8 mouse cellular contexts compared by ENCODE assay signal in genomic region chr13:55212361-55213137, GRCm38 (mm10). TPM values are rescaled to one million over a fixed set of nuclear protein-coding genes. Genes with fewer than 3 reads are reported as not detected.
DNase-seq lines count a peak whose midpoint lies in the region; ATAC-seq and TF ChIP-seq lines count a peak whose summit lies in the region.

No protein-coding gene starts in this region.

- H3K9ac ChIP-seq in ES-Bruce4 (ENCODE audit: low read depth, poor library complexity, severe bottlenecking): peak overlapping the region; percentile 99
- H3K9ac ChIP-seq in heart, embryonic 14.5 days (ENCODE audit: low read length): peak overlapping the region; percentile 94
- H3K9ac ChIP-seq in liver, embryonic 16.5 days (ENCODE audit: low read depth, low read length): peak overlapping the region; percentile 95

- peaks cover 2% of the 10 kb centered on the region for H3K4me1 ChIP-seq in ES-Bruce4 (ENCODE audit: control insufficient read depth, insufficient read depth, low read length)
- H3K4me1 ChIP-seq in heart, embryonic 14.5 days (ENCODE audit: control insufficient read depth in 2 of 2, insufficient read depth in 2 of 2, low read length in 2 of 2): peaks cover 8 to 43% of the 10 kb centered on the region in 2 experiments
- peaks cover 49% of the 10 kb centered on the region for H3K4me1 ChIP-seq in liver, embryonic 16.5 days (ENCODE audit: control insufficient read depth, low read depth, low read length)

- peak; percentile 50 for ATAC-seq in erythroid progenitor cell, adult 5-6 weeks (replicated peaks; ENCODE audit: low FRiP score, poor library complexity, severe bottlenecking)
- ATAC-seq in heart, embryonic 14.5 days (ENCODE audit: insufficient number of reproducible peaks, insufficient read depth, low FRiP score, low read depth): no peak
- ATAC-seq in liver, embryonic 16.5 days (ENCODE audit: low read depth): no peak

- H3K27me3 ChIP-seq in ES-Bruce4 (ENCODE audit: control insufficient read depth, insufficient read depth, low read length, poor library complexity, severe bottlenecking): no peaks in the 10 kb centered on the region
- H3K27me3 ChIP-seq in heart, embryonic 14.5 days (ENCODE audit: control insufficient read depth, insufficient read depth, low read length): no peaks in the 10 kb centered on the region
- H3K27me3 ChIP-seq in liver, embryonic 16.5 days (ENCODE audit: control insufficient read depth, insufficient read depth, low read depth, low read length): no peaks in the 10 kb centered on the region

- peak overlapping the region; percentile 79 for H3K4me2 ChIP-seq in heart, embryonic 14.5 days (ENCODE audit: low read length)
- H3K4me2 ChIP-seq in liver, embryonic 16.5 days (ENCODE audit: low read depth, low read length): peak overlapping the region; percentile 100

- H3K36me3 ChIP-seq in ES-Bruce4 (ENCODE audit: control insufficient read depth, insufficient read depth, low read length, poor library complexity, severe bottlenecking): peaks cover 44% of the 10 kb centered on the region
- H3K36me3 ChIP-seq in heart, embryonic 14.5 days (ENCODE audit: control insufficient read depth, insufficient read depth, low read length): peaks cover 44% of the 10 kb centered on the region
- H3K36me3 ChIP-seq in liver, embryonic 16.5 days (ENCODE audit: control insufficient read depth, insufficient read depth): peaks cover 6% of the 10 kb centered on the region

- H3K4me3 ChIP-seq in ES-Bruce4 (ENCODE audit: low read depth, low read length): peak overlapping the region; percentile 92
- H3K4me3 ChIP-seq in heart, embryonic 14.5 days (ENCODE audit: control insufficient read depth in 1 of 2, insufficient read depth in 1 of 2, low read depth in 1 of 2, low read length in 2 of 2): peak overlapping the region; percentile 83 to 85
- peak overlapping the region; percentile 88 for H3K4me3 ChIP-seq in liver, embryonic 16.5 days (ENCODE audit: low read depth, low read length)

- no peaks in the 10 kb centered on the region for H3K9me3 ChIP-seq in ES-Bruce4 (replicated peaks; ENCODE audit: control insufficient read depth, insufficient read depth, low read length, poor library complexity, severe bottlenecking)
- H3K9me3 ChIP-seq in heart, embryonic 14.5 days (ENCODE audit: control insufficient read depth, low read length): no peaks in the 10 kb centered on the region
- no peaks in the 10 kb centered on the region for H3K9me3 ChIP-seq in liver, embryonic 16.5 days (replicated peaks; ENCODE audit: control insufficient read depth, low read length)

- under 1% methylated on average over 58 of the region's 58 CpGs for WGBS in heart, embryonic 14.5 days
- WGBS in liver, embryonic 16.5 days (ENCODE audit: insufficient replicate concordance): under 1% methylated on average over 53 of the region's 58 CpGs

- no peak for TF ChIP-seq EP300 in ES-Bruce4 (IDR thresholded peaks at IDR 0.05; ENCODE audit: insufficient read depth, low read depth, low read length)

- peak overlapping the region; percentile 78 for H3K27ac ChIP-seq in ES-Bruce4 (ENCODE audit: insufficient read depth, low read length)
- H3K27ac ChIP-seq in heart, embryonic 14.5 days (replicated peaks in 1 of 2; ENCODE audit: control insufficient read depth in 1 of 2, insufficient read depth in 1 of 2, low read depth in 2 of 2, low read length in 2 of 2): peak overlapping the region; percentile 96 to 98
- H3K27ac ChIP-seq in liver, embryonic 16.5 days (ENCODE audit: low read length): peak overlapping the region; percentile 93

- no peak for TF ChIP-seq CTCF in ES-Bruce4 (IDR thresholded peaks at IDR 0.05; ENCODE audit: low read depth, low read length)
- no peak for TF ChIP-seq CTCF in brain, embryonic 14.5 days (IDR thresholded peaks at IDR 0.05; ENCODE audit: borderline replicate concordance, extremely low read depth, insufficient read depth, insufficient read length)

- TF ChIP-seq POLR2A in ES-Bruce4 (IDR thresholded peaks at IDR 0.05; ENCODE audit: insufficient read depth, low read length): no peak
- no peak for TF ChIP-seq POLR2A in brain, embryonic 14.5 days (IDR thresholded peaks at IDR 0.05; ENCODE audit: borderline replicate concordance, extremely low read depth, insufficient read depth, insufficient read length, poor library complexity, severe bottlenecking)

- peak; percentile 79 for DNase-seq in brain, embryonic 14.5 days (ENCODE audit: low read depth)
- DNase-seq in kidney, postnatal 14 days: peak; percentile 80
- peak; percentile 57 for DNase-seq in ovary, postnatal 14 days (ENCODE audit: low spot score)
- DNase-seq in thymus, postnatal 36 days: peak; percentile 75 to 79

RNA-seq across cellular contexts. Expression of gene Nsd1, which starts 3.0 kb away (rescaled TPM):
- polyA plus RNA-seq in ES-Bruce4 (2011; ENCODE audit: insufficient read depth, insufficient read length, low read depth, missing spikeins): 162 TPM in 2 replicates
- polyA plus RNA-seq in brain, embryonic 14.5 days (2012; rRNA removed): 38.1 and 52.2 TPM in 2 replicates
- 36.9 and 38.2 TPM in 2 replicates for total RNA-seq in erythroid progenitor cell, adult 5-6 weeks (2015; ENCODE audit: low replicate concordance)
- total RNA-seq in erythroid progenitor cell, adult 5-6 weeks (2017; ENCODE audit: low replicate concordance): 50.6 and 85.7 TPM in 2 replicates
- 53.5 and 57.3 TPM in 2 replicates for polyA plus RNA-seq in heart, embryonic 14.5 days (2014; fragmentation: Nextera tagmentation; extraction: Ambion mirVana)
- polyA plus RNA-seq in liver, embryonic 16.5 days (2015; fragmentation: Nextera tagmentation; extraction: Ambion mirVana): 12.2 and 13.0 TPM in 2 replicates
